Mouse (Mus musculus) spleen, postnatal 36 days (tissue): ENCODE results near the gene Ascc1.
"Not testable (repeated sequence)": the region's sequence is repeated elsewhere in the genome, so short reads cannot be mapped to it uniquely, and the experiment has no call there.

Experiments used
- DNase-seq, 2 experiments: peaks; one replicate each; pipeline ENCODE4 v3.0.0; 2022; ENCODE audit warnings: low spot score in 2 of 2, mixed read lengths in 1 of 2

The Ascc1 gene

GRCm38 (mm10) chr10:60113965-60114690 is 111.5 kb downstream of the Ascc1 start:
- no peak for DNase-seq

- DNase-seq, result peak; percentile 49
Observed at GRCm38 (mm10) chr10:60115345-60116185, 113.0 kb downstream of the Ascc1 start.

DNA sequence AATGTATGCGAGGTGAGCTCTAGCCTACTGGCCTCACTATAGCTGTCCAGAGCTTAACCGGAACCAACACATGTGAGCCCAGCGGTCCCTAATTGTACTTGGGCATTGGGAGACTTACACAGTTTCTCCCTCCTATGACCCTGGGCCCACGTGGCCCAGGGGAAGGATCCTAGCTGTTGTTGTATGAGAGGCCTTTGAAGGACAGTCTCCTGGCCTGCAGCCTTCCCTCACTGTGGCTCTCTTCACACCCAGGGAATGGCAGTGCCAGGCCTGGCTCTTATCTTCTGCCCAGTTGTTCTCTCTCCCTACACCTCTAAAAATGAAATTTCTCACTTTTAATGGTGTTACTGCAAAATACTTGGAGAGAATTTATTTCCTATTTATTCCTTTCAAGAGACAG is 114.4 kb downstream of the Ascc1 start:
- DNase-seq, result no peak

DNA sequence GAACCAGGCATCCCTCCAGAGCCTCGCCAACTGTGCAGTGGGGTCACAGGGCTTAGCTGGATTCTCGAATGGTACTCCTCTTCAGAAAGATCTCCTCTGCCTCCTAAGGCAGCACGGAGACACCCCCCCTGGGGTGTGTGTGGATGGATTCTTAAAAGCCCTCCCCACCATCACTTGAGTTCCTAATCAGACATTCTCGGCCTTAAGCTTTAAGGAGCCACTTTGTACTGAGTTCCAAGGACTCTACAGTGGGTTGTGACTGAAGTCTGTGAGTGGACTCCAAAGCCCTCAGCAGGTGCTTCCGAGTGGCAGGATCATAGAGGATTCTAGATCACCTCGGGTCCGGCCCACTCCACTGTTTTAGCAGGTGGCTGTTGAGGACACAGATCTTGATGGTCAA is 115.9 kb downstream of the Ascc1 start:
- no peak for DNase-seq

DNA sequence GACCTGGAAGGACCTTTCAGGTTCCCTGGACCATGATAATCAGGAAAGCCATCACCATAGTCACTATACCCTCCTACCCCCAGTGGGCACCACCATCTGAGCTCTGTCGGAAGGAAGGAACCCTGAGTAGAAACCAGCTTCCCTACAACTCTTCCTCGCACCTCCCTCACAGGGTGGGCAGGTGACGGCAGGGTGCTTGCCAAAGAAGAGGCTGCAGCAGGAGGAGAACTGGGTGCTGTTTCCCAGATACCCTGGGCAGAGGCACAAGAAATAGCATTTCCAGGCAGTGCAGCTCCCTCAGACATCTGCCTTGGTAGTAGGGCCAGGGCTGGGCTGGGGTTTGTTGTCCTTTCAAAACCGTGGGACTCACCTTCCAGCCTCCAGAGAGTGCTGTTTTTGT is 118.0 kb downstream of the Ascc1 start:
- DNase-seq, result no peak

DNA sequence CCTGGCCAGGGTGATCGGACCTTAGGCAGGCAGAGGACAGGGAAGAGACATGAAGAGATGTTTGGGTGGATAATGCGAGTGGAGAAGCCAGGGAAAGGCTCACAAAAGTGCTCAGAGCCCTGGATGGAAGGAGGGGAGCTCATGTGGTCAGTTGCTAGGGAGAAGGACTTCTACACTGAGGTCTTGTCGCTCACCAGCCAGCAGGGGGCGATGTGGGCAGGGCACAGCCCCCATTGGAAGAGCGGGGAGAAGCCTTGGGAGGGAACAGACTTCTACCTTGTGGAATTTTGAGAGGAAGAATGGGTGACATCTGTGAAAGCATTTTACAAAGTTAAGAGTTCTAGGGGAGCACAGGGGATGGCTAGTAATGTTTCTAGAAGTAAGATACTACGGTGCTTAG is 121.5 kb downstream of the Ascc1 start:
- DNase-seq, result peak in 1 of 2 experiments; percentile 23

DNA sequence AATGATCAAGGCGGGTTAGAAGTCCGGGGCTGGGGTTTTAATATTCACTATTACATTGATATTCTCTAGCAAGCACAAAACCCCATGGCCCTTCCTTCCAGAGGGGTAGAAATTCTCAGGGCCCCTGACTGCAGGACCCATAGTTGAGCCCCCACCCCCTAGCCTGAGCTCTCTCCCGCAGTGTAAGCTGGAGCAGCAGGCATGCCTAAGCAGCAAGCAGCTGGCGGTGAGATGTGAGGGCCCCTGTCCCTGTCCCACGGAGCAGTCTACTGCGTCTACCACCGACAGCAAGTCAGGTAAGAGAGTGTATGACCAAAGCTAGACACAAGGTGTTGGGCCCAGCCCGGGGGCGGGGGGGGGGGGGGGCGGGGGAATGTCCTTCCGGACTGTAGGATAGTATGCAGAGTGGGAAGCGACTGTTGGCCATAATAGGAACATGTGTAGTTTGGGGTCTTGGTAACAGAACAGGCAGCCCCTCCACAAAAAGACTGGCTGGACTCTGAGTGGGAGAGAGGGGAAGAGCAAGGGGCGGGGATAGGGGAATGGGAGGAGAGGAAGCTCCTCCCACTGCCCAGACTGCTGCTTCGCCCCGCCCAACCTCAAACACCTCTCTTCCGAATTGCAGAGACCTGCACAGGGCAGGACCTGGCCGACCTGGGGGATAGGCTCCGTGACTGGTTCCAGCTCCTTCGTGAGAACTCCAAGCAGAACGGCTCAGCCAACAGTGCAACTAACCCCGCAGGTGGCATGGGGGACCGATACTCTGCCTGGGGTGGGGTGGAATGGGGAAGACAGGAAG is 123.1 kb downstream of the Ascc1 start:
- DNase-seq, result no peak

DNA sequence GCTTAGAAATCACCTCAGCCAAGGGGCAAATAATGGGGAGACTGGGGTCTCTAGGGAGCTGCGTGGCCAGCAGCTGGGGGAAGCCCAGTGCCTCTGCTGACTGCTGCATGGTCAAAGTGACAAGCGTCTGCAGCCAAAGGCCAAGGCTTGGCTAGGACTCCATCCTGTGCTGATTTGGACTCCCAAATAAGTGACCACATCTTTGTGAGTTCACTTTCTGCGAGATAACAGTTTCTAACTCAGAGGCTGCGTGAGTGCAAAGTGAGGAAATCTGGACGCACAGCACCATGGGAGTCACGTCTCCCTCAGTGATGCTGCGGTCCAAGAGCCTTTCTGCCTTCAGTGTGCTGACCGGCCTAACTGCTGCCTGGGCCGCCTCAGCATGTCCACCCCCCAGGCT is 125.7 kb downstream of the Ascc1 start:
- no peak for DNase-seq

DNA sequence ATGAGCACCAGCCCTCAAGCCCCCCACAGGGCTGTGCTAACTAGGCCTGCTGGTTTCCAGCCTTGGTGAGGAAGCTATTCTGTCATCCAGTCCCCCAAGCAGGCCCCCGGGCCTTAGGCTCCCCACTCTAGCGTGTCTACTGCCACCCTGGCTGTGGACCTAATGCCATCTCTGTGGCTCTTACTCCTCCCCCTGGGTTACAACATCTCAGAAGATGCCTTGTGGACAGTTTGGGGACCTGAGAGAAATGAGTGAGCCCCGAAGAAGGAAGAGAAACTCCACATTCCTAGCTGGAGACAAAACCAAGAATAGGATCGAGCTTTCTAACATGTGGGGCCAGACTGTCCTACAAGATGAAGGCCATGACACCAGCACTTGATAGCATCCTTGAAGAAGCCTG is 127.9 kb downstream of the Ascc1 start:
- DNase-seq, result no peak

- DNase-seq, result no peak
Observed at GRCm38 (mm10) chr10:60133501-60133900, 130.9 kb downstream of the Ascc1 start.

- DNase-seq, result no peak
Observed at GRCm38 (mm10) chr10:60134201-60134600, 131.6 kb downstream of the Ascc1 start.

DNA sequence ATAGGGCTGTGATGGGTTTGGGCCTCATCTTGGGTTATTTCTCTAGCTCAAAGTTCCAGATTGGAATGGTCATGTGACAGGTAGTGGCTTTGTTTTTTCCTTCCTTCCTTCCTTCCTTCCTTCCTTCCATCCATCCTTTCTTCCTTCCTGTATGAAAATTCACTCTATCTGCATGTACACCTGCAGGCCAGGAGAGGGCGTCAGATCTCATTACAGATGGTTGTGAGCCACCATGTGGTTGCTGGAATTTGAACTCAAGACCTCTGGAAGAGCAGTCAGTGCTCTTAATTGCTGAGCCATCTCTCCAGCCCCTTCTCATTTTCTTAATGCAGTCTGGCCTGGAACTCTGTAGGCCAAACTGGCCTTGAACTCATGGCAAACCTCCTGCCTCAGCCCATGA is 133.4 kb downstream of the Ascc1 start:
- DNase-seq, result not testable (repeated sequence)

- DNase-seq, result no peak
Observed at GRCm38 (mm10) chr10:60136935-60137334, 134.3 kb downstream of the Ascc1 start.

DNA sequence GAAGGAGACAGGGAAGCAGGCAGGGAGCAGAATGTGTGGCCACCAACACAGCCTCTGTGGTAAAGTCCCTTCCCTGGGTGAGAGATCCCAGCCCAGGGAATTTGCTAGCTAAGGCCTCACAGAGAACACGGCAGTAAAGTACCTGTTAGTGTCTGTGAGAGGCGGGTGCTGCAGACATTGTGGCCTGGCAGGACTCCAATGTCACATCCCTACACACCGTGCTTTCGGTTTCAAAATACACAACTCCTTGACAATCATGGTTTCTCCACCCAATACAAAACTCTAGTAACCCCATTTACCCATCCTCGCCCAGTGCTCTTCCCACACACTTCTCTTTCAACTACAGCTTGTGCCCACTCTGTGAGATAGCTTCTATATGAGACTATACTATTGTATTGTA is 136.1 kb downstream of the Ascc1 start:
- no peak for DNase-seq

GRCm38 (mm10) chr10:60140751-60141150 is 138.1 kb downstream of the Ascc1 start:
- DNase-seq, result no peak

DNA sequence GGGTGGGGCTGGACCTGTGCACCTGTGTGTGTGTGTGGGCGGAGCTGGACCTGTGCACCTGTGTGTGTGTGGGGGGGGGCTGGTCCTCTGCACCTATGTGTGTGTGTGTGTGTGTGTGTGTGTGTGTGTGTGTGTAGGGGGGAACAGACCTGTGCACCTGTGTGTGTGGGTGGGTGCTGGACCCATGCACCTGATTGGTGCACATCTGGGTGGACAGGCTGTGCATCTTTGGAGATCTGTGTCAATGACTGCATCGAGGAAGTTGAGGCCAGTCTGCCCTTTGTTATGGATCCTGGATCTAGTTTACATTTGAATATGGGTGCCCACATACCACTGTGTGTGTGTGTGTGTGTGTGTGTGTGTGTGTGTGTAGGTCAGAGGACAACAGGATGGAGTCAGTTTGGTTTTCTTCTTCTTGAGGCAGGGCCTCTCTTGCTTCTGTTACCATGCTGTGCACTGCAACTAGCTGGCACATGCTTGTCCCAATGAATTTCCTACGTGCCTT is 139.1 kb downstream of the Ascc1 start:
- DNase-seq, result no peak

- not testable (repeated sequence) for DNase-seq
Observed at GRCm38 (mm10) chr10:60147510-60148047, 145.0 kb downstream of the Ascc1 start.

GRCm38 (mm10) chr10:60148087-60148486 is 145.5 kb downstream of the Ascc1 start:
- peak; percentile 78 to 84 for DNase-seq
